ENCODE assay signal across 12 mouse cellular contexts in the genomic region with DNA sequence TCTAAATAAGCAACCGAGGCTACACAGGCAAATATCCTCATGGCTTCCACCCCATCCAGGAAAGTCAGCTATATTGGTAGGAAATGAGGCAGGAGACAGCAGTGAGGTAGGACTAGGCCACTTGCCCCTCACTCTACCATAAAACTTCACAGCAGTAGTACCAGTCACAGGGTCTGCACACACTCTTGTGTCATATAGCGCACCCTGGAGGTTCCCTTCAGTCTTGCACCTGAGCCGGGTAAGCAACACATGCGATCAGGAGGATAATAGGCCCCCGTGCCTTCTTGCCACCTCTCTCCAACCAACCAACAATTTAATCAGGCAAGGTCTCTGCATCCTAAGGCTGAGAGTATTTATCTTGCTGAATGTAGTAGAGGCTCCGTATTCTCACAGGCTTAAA.
DNase-seq lines count a peak whose midpoint lies in the region; ATAC-seq and TF ChIP-seq lines count a peak whose summit lies in the region.
"Had no signal": no experiment of that assay in that cellular context is flagged by ENCODE, and none has a peak within 500 bp of the region (broad histone marks: within the 10 kb centered on the region; RNA-seq: fewer than 3 reads in every experiment).

No protein-coding gene starts in this region.

- no peak overlapping the region for H3K4me2 ChIP-seq in kidney, embryonic 14.5 days (replicated peaks; ENCODE audit: low read depth, low read length)
- H3K4me2 ChIP-seq: embryonic facial prominence, embryonic 13.5 days; hindbrain, embryonic 12.5 days; neural tube, embryonic 12.5 days had no signal

- ATAC-seq in kidney, embryonic 14.5 days (ENCODE audit: low FRiP score, low TSS enrichment): no peak
- ATAC-seq in erythroid progenitor cell, adult 5-6 weeks (replicated peaks; ENCODE audit: low FRiP score, poor library complexity, severe bottlenecking): no peak

- no peaks in the 10 kb centered on the region for H3K4me1 ChIP-seq in kidney, embryonic 14.5 days (ENCODE audit: control insufficient read depth, insufficient read depth, low read length)
- H3K4me1 ChIP-seq in cortical plate, adult 2 months (ENCODE audit: control insufficient read depth, insufficient read depth, low read length): peaks cover 1% of the 10 kb centered on the region; the same call in 1 of the 2 replicates
- H3K4me1 ChIP-seq: embryonic facial prominence, embryonic 13.5 days; hindbrain, embryonic 12.5 days; neural tube, embryonic 12.5 days had no signal

- peak; percentile 9 for DNase-seq in adrenal gland, postnatal 10 days
- no peak for DNase-seq in adrenal gland, adult 18-20 months (ENCODE audit: low spot score in 2 of 2)
- DNase-seq in kidney, postnatal 36 days: peak; percentile 9 to 42
- peak; percentile 18 for DNase-seq in 416B (ENCODE audit: low read depth)
- no peak for DNase-seq in spleen, postnatal 36 days (ENCODE audit: low spot score in 2 of 2)

- peaks cover 12% of the 10 kb centered on the region; the same call in 1 of the 2 replicates for H3K36me3 ChIP-seq in kidney, embryonic 14.5 days (ENCODE audit: control insufficient read depth, insufficient read depth, low read length)

- H3K9ac ChIP-seq in kidney, embryonic 14.5 days (ENCODE audit: low read depth, low read length): no peak overlapping the region
- H3K9ac ChIP-seq: embryonic facial prominence, embryonic 13.5 days; hindbrain, embryonic 12.5 days; neural tube, embryonic 12.5 days had no signal

- peak; percentile 41; the same call in 1 of the 2 replicates for TF ChIP-seq CTCF in cortical plate, adult 2 months (IDR thresholded peaks at IDR 0.05; ENCODE audit: extremely low read depth, insufficient read depth, low read length)

- no peaks in the 10 kb centered on the region for H3K9me3 ChIP-seq in kidney, embryonic 14.5 days (ENCODE audit: control insufficient read depth, low read length)
- H3K9me3 ChIP-seq: embryonic facial prominence, embryonic 13.5 days; hindbrain, embryonic 12.5 days; megakaryocyte, embryonic 14.5 days; neural tube, embryonic 12.5 days had no signal

- no peak overlapping the region for H3K4me3 ChIP-seq in kidney, embryonic 14.5 days (ENCODE audit: low read length)
- no peak overlapping the region for H3K4me3 ChIP-seq in cortical plate, adult 2 months (ENCODE audit: insufficient read depth, low read length)
- H3K4me3 ChIP-seq: embryonic facial prominence, embryonic 13.5 days; hindbrain, embryonic 12.5 days; megakaryocyte, embryonic 14.5 days; neural tube, embryonic 12.5 days had no signal

- no peak for TF ChIP-seq POLR2A in cortical plate, adult 2 months (IDR thresholded peaks at IDR 0.05; ENCODE audit: extremely low read depth, insufficient read depth, low read length)

- no peak overlapping the region for H3K27ac ChIP-seq in kidney, embryonic 14.5 days (ENCODE audit: low read depth, low read length)
- H3K27ac ChIP-seq in cortical plate, adult 2 months (ENCODE audit: insufficient read depth, low read length): no peak overlapping the region
- H3K27ac ChIP-seq: embryonic facial prominence, embryonic 13.5 days; hindbrain, embryonic 12.5 days; neural tube, embryonic 12.5 days had no signal

- 83% methylated on average over 6 of the region's 6 CpGs for WGBS in kidney, embryonic 14.5 days

- no peaks in the 10 kb centered on the region for H3K27me3 ChIP-seq in kidney, embryonic 14.5 days (ENCODE audit: control insufficient read depth, insufficient read depth, low read length)
- H3K27me3 ChIP-seq: embryonic facial prominence, embryonic 13.5 days; hindbrain, embryonic 12.5 days; neural tube, embryonic 12.5 days had no signal

Comparison
In these comparisons a context has a peak if more than half of its experiments do, and no peak if none do; other contexts are left out.
1. DNase-seq: peak in adrenal gland, postnatal 10 days (single experiment), kidney, postnatal 36 days (2 of 2) and 416B (single experiment); none in adrenal gland, adult 18-20 months (0 of 2) and spleen, postnatal 36 days (0 of 2).